Mouse (Mus musculus) spleen, adult 2 months (tissue): Measurements from ENCODE around the gene Ccdc162. TPM values are rescaled to one million over a fixed set of nuclear protein-coding genes. Genes with fewer than 3 reads are reported as not detected.
A peak's percentile ranks its signal among the peaks of the same experiment; 100 is the strongest.

Experiments
- DNase-seq, 2 experiments: peaks; one replicate each; pipeline versions ENCODE4 v3.0.0 to v3.0.0-alpha.2; 2012 to 2021; ENCODE audit warnings: low spot score in 2 of 2, low read depth in 1 of 2
- H3K27ac ChIP-seq: fragments of 200-500 bp; 2 replicates; pipeline ENCODE4 v1.5.1; 2012; ENCODE audit warnings: low read length, inconsistent platforms; ENCODE audit not compliant: insufficient read depth
- H3K27me3 ChIP-seq: fragments of 200-500 bp; 2 replicates; pipeline ENCODE4 v1.6.1; 2012; ENCODE audit warnings: mild to moderate bottlenecking, moderate library complexity, low read length, inconsistent platforms; ENCODE audit not compliant: control insufficient read depth, insufficient read depth
- H3K36me3 ChIP-seq: fragments of 200-500 bp; 2 replicates; pipeline ENCODE4 v1.6.1; 2012; ENCODE audit warnings: mild to moderate bottlenecking, low read length, inconsistent platforms; ENCODE audit not compliant: control insufficient read depth, insufficient read depth
- H3K4me1 ChIP-seq: fragments of 200-500 bp; 2 replicates; pipeline ENCODE4 v1.6.1; 2011; ENCODE audit warnings: inconsistent platforms; ENCODE audit not compliant: control insufficient read depth, insufficient read depth, insufficient read length
- H3K4me3 ChIP-seq: fragments of 200-500 bp; 2 replicates; pipeline ENCODE4 v1.5.1; 2011; ENCODE audit warnings: mild to moderate bottlenecking, inconsistent platforms; ENCODE audit not compliant: insufficient read depth, insufficient read length; ENCODE audit errors: extremely low read depth
- CTCF ChIP-seq: fragments of 200-500 bp; IDR thresholded peaks from 2 replicates; pipeline ENCODE4 v1.5.1; 2011; ENCODE audit warnings: mild to moderate bottlenecking, inconsistent platforms; ENCODE audit not compliant: insufficient read depth, insufficient read length, insufficient replicate concordance; ENCODE audit errors: extremely low read depth
- POLR2A ChIP-seq: fragments of 200-500 bp; IDR thresholded peaks from 2 replicates; pipeline ENCODE4 v1.6.1; 2011; ENCODE audit warnings: low read depth, low read length, inconsistent platforms
- WGBS: fragments of 180-500 bp; shearing (Covaris S2); methylation state at CpG from one replicate; pipeline ENCODE4 v1.1.7; 2018; 5-methylcytosine and 5-hydroxymethylcytosine counted together
- polyA plus RNA-seq: library from polyadenylated mRNA; depleted of rRNA; stranded (reverse); fragments of >200 nt; gene quantifications from 2 replicates; pipeline ENCODE4 v1.2.3, GENCODE M21; 2012

The Ccdc162 gene
- polyA plus RNA-seq, 1 experiment = 0.41 TPM

- WGBS = 46% methylated on average over 16 of the region's 16 CpGs
- Histone ChIP-seq H3K4me3 (no peak overlapping the region), H3K4me1 (no peaks in the 10 kb centered on the region), H3K27me3 (0 out of 2 replicates have a peak, but pooled peaks cover 2% of the 10 kb centered on the region), H3K27ac (no peak overlapping the region), H3K36me3 (no peaks in the 10 kb centered on the region)
- TF ChIP-seq CTCF (peak; percentile 71; the same call in 1 of the 2 replicates), POLR2A (no peak)
- peak; percentile 61 to 85 for DNase-seq
Measured at GRCm38 (mm10) chr10:41682546-41683393, 33.7 kb downstream of the Ccdc162 start.

DNA sequence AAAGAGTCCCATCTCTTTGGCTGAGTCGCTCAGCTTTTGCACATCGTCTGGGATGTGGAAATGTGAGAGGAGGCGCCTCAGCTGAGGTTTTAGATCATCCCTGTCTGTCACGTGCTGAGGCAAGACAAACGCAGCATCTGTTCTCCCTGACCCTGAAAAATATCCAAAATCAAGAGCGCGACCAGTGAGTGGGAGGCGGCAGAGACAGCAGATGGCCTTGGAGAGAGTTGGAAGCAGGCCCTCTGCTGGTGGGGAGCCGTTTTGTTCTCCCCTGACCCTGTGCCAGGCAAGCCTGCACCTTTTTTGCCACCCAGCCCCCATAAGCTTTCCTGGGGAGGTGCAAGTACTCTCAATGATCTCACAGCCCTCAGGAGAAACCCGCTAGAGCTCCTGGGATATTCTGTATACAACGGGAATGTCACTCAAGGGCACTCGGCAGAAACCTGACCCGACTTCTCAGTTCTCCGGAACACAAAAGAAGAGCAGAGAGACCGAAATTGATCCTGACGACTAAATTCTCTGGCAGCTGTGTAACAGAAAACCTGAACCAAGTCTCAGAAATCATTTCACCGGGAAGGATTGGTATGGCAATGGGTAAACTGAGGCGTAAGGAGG lies 37.6 kb downstream of the Ccdc162 start:
- Histone ChIP-seq H3K36me3 (no peaks in the 10 kb centered on the region), H3K27me3 (0 out of 2 replicates have a peak, but pooled peaks cover under 1% of the 10 kb centered on the region), H3K4me3 (no peak overlapping the region), H3K4me1 (no peaks in the 10 kb centered on the region), H3K27ac (no peak overlapping the region)
- peak; percentile 26 to 48 for DNase-seq
- TF ChIP-seq POLR2A (no peak), CTCF (peak; percentile 81)
- 43% methylated on average over 18 of the region's 18 CpGs for WGBS

GRCm38 (mm10) chr10:41677396-41677795 lies 39.0 kb downstream of the Ccdc162 start:
- Histone ChIP-seq H3K4me3 (no peak overlapping the region), H3K27ac (no peak overlapping the region), H3K4me1 (no peaks in the 10 kb centered on the region), H3K36me3 (no peaks in the 10 kb centered on the region), H3K27me3 (no peaks in the 10 kb centered on the region)
- TF ChIP-seq POLR2A (no peak), CTCF (no peak)
- WGBS = 67% methylated on average over 8 of the region's 8 CpGs
- DNase-seq = no peak

DNA sequence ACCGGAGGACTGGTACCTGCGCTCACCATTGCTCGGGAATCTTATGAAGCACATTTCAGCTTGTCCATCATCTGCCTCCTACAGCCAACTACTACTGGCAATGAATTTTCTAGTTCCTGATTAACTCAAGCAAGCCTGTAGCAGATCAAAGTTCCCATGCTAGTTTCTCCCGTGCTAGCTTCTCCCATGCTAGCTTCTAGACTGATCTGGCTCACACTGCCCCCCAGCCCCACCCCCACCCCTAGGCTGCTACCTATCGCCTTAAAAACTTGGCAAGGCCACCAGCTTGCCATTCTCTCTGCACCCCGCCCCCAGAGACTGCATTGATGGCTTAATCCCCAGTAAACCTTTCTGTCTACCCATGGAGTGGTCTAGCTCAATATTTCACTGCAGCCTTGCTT lies 39.8 kb downstream of the Ccdc162 start:
- Histone ChIP-seq H3K27me3 (no peaks in the 10 kb centered on the region), H3K36me3 (no peaks in the 10 kb centered on the region), H3K27ac (no peak overlapping the region), H3K4me3 (no peak overlapping the region), H3K4me1 (no peaks in the 10 kb centered on the region)
- no peak for DNase-seq
- TF ChIP-seq CTCF (no peak), POLR2A (no peak)
- 93% methylated on average over 6 of the region's 6 CpGs for WGBS

GRCm38 (mm10) chr10:41675842-41676571 lies 40.4 kb downstream of the Ccdc162 start:
- Histone ChIP-seq H3K4me3 (no peak overlapping the region), H3K27ac (no peak overlapping the region), H3K36me3 (no peaks in the 10 kb centered on the region), H3K4me1 (no peaks in the 10 kb centered on the region), H3K27me3 (no peaks in the 10 kb centered on the region)
- DNase-seq = no peak
- 91% methylated on average over 6 of the region's 6 CpGs for WGBS
- TF ChIP-seq CTCF (no peak), POLR2A (no peak)

DNA sequence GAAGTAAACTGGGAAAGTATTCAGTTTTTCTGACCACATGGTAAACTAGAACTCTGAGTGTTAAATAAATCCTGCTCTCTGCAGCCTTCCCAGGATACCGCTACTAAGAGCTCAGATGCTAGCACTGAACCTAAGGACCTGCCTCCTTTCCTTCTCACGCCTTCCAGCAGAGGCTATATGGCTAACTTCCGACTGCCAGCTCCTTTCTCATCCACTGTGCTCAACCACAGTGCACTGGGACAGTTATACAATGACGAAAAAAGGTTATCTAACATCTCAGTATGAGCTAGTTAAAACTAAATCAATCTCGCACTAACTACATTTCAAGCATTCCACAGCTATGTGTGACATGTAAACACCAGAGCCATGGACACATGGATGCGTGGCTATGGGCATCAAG lies 41.2 kb downstream of the Ccdc162 start:
- no peak overlapping the region for H3K4me3 ChIP-seq
- no peaks in the 10 kb centered on the region for H3K36me3 ChIP-seq
- DNase-seq = no peak
- 88% methylated on average over 6 of the region's 6 CpGs for WGBS
- H3K27ac ChIP-seq = no peak overlapping the region
- no peaks in the 10 kb centered on the region for H3K4me1 ChIP-seq
- no peaks in the 10 kb centered on the region for H3K27me3 ChIP-seq
- TF ChIP-seq POLR2A (no peak), CTCF (no peak)
